Mouse (Mus musculus): Measurements from ENCODE around the gene Twist2. TPM values are rescaled to one million over a fixed set of nuclear protein-coding genes. Genes with fewer than 3 reads are reported as not detected.

The Twist2 gene
- polyA plus RNA-seq, 1 experiment from 2014 or later: 2.8 TPM

DNA sequence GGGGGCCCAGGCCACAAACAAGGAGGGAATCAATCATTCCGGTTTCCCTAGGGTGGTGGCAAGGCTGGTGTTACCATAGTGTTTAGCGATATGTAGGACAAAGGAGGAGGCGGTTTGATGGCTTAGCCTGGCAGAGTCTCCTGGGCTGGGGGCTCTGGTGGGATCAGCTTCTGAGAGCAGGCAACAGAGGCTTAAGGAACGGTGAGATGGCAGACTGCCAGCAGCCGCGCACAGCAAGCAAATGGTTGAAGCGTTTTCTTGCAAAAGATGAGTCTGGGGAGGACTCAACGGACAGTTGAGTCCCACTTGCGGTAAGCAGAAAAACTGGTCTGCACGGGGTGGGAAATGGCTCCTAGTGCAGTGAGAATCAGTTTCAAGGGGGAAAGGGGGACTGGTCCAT, 19.3 kb downstream of the Twist2 start:
- no peaks in the 10 kb centered on the region for H3K36me3 ChIP-seq
- ATAC-seq (ENCODE audit: low FRiP score): no peak
- H3K27me3 ChIP-seq (replicated peaks): no peaks in the 10 kb centered on the region; the same call in 1 of the 2 replicates
- H3K4me3 ChIP-seq (replicated peaks): no peak overlapping the region
- H3K4me1 ChIP-seq: peaks cover 8% of the 10 kb centered on the region; the same call in 1 of the 2 replicates
- H3K27ac ChIP-seq (replicated peaks): no peak overlapping the region
- no peaks in the 10 kb centered on the region for H3K9me3 ChIP-seq (replicated peaks)
- WGBS: 51% methylated on average over 10 of the region's 10 CpGs
- peak overlapping the region; percentile 6; the same call in 1 of the 2 replicates for H3K4me2 ChIP-seq
- no peak overlapping the region for H3K9ac ChIP-seq (replicated peaks)

DNA sequence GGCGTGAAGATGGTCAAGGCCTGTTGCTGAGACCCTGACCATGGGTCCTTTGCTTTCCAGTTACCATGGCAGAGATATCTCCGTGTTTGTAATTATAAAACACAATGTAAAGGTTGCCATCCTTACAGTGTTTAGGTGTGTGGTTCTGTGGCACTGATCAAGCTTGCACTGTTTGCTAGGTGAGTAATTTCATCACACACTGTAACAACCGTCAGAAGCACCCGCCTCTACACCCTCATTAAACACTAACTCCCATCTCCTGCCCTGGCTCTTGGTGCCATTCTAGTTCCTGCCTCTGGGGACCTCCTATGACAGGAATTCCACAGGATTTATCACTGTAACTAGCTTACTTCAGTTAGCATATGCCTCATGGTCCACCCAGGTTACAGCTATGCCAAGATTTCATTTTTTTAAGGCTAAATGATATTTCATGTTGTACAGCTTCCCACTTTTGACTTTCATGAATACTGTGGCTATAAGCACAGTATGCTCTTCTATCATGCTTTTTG, 21.1 kb downstream of the Twist2 start:
- Histone ChIP-seq H3K4me3 (replicated peaks) (no peak overlapping the region), H3K36me3 (no peaks in the 10 kb centered on the region), H3K27me3 (replicated peaks) (no peaks in the 10 kb centered on the region; the same call in 1 of the 2 replicates), H3K4me2 (no peak overlapping the region), H3K27ac (replicated peaks) (no peak overlapping the region), H3K9me3 (replicated peaks) (no peaks in the 10 kb centered on the region), H3K9ac (replicated peaks) (no peak overlapping the region), H3K4me1 (peaks cover 8% of the 10 kb centered on the region; the same call in 1 of the 2 replicates)
- WGBS: 91% methylated on average over 4 of the region's 4 CpGs
- ATAC-seq (ENCODE audit: low FRiP score): no peak

DNA sequence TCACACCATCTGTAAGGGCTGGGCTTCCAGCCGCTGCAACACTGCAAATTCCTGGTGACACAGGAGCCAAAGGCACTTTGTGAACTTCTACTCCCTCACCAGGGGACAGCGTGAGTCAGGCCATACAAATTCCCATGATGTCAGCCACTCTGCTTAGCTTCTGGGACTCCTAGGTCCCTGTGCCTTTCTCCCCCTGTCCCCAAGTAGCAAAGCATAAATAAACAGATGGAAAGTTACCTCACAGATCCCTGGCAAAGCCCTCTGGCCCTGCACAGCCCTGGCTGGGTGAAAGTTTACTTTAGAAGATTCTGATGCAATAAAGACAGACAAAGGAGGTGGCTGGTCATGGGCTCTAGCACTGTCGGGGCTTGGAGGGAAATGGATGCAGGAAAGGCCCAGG, 22.3 kb downstream of the Twist2 start:
- no peaks in the 10 kb centered on the region; the same call in 1 of the 2 replicates for H3K27me3 ChIP-seq (replicated peaks)

DNA sequence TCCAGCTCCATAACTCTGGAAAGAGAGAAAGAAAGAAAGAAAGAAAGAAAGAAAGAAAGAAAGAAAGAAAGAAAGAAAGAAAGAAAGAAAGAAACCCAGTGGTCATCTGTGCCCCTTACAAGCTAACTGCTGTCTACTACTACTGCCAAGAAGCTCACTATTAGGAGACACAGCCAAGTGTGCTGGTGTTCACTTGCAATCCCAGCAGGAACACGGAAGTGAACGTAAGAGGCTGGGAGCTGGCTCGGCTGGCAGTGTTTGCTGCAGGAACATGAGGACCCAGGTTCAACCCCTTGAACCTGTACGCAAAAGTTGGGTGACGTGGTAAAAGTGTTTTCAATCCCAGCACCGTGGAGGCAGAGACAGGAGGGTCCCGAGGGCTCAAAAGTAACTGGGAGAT, 22.7 kb downstream of the Twist2 start:
- Histone ChIP-seq H3K4me2 (no peak overlapping the region), H3K27me3 (replicated peaks) (no peaks in the 10 kb centered on the region; the same call in 1 of the 2 replicates), H3K4me3 (replicated peaks) (no peak overlapping the region), H3K4me1 (peaks cover 8% of the 10 kb centered on the region; the same call in 1 of the 2 replicates), H3K9ac (replicated peaks) (no peak overlapping the region), H3K9me3 (replicated peaks) (no peaks in the 10 kb centered on the region), H3K27ac (replicated peaks) (no peak overlapping the region), H3K36me3 (no peaks in the 10 kb centered on the region)
- 89% methylated on average over 7 of the region's 7 CpGs for WGBS
- no peak for ATAC-seq (ENCODE audit: low FRiP score)

More for the DNA sequence above, 22.3 kb downstream of the Twist2 start:
- ATAC-seq (ENCODE audit: low FRiP score): no peak
- no peaks in the 10 kb centered on the region for H3K36me3 ChIP-seq
- no peak overlapping the region for H3K27ac ChIP-seq (replicated peaks)
- no peaks in the 10 kb centered on the region for H3K9me3 ChIP-seq (replicated peaks)
- H3K9ac ChIP-seq (replicated peaks): no peak overlapping the region
- no peak overlapping the region for H3K4me2 ChIP-seq
- WGBS: 69% methylated on average over 3 of the region's 3 CpGs
- no peak overlapping the region for H3K4me3 ChIP-seq (replicated peaks)
- peaks cover 8% of the 10 kb centered on the region; the same call in 1 of the 2 replicates for H3K4me1 ChIP-seq

DNA sequence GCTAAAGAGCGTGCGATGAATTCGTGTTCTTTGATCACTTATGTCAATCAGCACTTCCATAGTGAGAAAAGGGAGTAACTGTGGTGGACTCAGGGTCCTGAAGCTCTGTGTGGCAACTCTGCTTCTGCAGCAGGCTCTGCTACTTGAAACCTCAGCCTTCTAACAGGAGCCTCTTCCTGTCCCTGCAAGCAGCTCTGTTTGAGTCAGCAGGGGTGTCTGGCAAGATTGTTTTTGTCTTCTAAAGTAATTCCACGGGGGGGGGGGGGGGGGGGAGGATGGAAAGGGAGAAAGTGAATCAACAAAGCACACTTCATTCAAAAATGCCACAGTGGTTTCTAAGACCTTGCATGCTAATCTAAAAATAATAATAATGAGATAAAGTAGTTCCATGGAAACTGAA, 24.0 kb downstream of the Twist2 start:
- 60% methylated on average over 4 of the region's 4 CpGs for WGBS
- no peak overlapping the region for H3K4me3 ChIP-seq (replicated peaks)
- no peak overlapping the region for H3K4me2 ChIP-seq
- peaks cover 7% of the 10 kb centered on the region for H3K4me1 ChIP-seq
- no peaks in the 10 kb centered on the region for H3K9me3 ChIP-seq (replicated peaks)
- H3K36me3 ChIP-seq: no peaks in the 10 kb centered on the region
- ATAC-seq (ENCODE audit: low FRiP score): no peak
- no peak overlapping the region for H3K27ac ChIP-seq (replicated peaks)
- no peaks in the 10 kb centered on the region for H3K27me3 ChIP-seq (replicated peaks)
- no peak overlapping the region for H3K9ac ChIP-seq (replicated peaks)

DNA sequence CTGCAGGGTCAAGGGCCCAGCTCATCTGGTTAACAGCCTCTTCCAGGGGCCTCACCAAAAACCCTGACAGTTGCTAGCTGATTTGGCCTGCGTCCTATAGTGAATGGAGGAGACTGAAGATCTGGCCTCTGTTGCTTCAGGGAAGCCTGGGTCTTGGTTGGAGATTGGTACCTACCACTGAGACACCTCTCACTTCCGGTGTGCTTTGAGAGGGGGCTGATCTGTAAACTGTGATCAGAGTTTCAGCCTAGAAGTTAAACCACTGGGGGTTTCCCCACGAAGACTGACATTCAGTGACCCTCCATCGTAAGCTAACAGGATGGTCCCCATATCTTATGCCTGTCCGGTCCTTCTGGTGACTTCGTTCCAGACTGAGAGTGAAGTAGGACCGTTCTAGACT, 30.7 kb downstream of the Twist2 start:
- no peak for ATAC-seq (ENCODE audit: low FRiP score)
- Histone ChIP-seq H3K36me3 (no peaks in the 10 kb centered on the region), H3K9me3 (replicated peaks) (no peaks in the 10 kb centered on the region), H3K27ac (replicated peaks) (no peak overlapping the region), H3K4me3 (replicated peaks) (no peak overlapping the region), H3K4me2 (no peak overlapping the region), H3K4me1 (peaks cover 6% of the 10 kb centered on the region; the same call in 1 of the 2 replicates), H3K9ac (replicated peaks) (no peak overlapping the region), H3K27me3 (replicated peaks) (no peaks in the 10 kb centered on the region)
- 90% methylated on average over 7 of the region's 7 CpGs for WGBS

DNA sequence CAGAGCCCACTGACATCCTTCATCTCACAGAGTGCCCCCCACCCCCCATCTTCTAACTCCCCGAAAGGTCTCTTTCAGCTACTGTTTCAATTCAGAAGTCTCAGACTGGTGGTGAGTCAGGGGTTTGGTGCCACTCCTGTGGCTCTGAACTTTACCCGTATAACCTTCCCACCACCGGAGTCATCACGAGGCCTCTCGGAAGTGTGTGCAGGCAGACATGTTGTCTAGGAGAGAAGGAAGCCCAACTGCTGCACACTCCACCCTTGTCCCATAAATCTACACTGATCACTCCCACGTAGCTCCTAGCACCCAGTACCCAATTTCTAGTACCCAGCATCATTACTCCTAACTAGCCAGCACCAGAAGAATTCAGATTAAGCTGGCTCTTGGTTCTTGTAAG, 38.3 kb downstream of the Twist2 start:
- WGBS: 78% methylated on average over 6 of the region's 6 CpGs
- H3K9me3 ChIP-seq (replicated peaks): no peaks in the 10 kb centered on the region
- peaks cover 29% of the 10 kb centered on the region for H3K4me1 ChIP-seq
- no peak overlapping the region for H3K4me2 ChIP-seq
- H3K9ac ChIP-seq (replicated peaks): no peak overlapping the region
- H3K27ac ChIP-seq (replicated peaks): 0 out of 2 replicates have a peak overlapping the region, but pooled peaks have one; percentile 18
- H3K36me3 ChIP-seq: no peaks in the 10 kb centered on the region
- H3K27me3 ChIP-seq (replicated peaks): no peaks in the 10 kb centered on the region
- H3K4me3 ChIP-seq (replicated peaks): no peak overlapping the region
- ATAC-seq (ENCODE audit: low FRiP score): no peak

DNA sequence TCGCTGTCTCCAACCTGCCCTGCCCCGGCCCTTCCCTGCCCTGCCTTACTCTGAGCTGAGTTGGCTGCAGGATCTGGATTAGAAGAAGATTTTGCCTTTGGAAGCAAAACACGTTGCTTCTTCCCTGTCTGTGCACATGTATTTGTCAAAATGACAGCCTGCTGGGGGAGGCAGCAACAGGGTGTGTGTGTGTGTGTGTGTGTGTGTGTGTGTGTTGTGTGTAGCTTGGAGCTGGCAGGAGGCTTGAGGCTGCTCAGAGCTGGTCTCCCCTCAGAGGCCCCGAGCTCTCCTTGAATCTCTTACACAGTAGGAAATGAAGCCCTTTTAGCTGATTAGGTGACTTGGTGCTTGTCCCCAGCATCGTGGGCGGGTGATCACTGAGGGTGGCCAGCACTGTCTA, 38.7 kb downstream of the Twist2 start:
- H3K27me3 ChIP-seq (replicated peaks): no peaks in the 10 kb centered on the region
- no peak overlapping the region for H3K4me2 ChIP-seq
- WGBS: 77% methylated on average over 6 of the region's 6 CpGs
- H3K9me3 ChIP-seq (replicated peaks): no peaks in the 10 kb centered on the region
- H3K9ac ChIP-seq (replicated peaks): no peak overlapping the region
- no peaks in the 10 kb centered on the region for H3K36me3 ChIP-seq
- H3K27ac ChIP-seq (replicated peaks): 0 out of 2 replicates have a peak overlapping the region, but pooled peaks have one; percentile 18
- no peak overlapping the region for H3K4me3 ChIP-seq (replicated peaks)
- H3K4me1 ChIP-seq: peaks cover 32% of the 10 kb centered on the region
- no peak for ATAC-seq (ENCODE audit: low FRiP score)

DNA sequence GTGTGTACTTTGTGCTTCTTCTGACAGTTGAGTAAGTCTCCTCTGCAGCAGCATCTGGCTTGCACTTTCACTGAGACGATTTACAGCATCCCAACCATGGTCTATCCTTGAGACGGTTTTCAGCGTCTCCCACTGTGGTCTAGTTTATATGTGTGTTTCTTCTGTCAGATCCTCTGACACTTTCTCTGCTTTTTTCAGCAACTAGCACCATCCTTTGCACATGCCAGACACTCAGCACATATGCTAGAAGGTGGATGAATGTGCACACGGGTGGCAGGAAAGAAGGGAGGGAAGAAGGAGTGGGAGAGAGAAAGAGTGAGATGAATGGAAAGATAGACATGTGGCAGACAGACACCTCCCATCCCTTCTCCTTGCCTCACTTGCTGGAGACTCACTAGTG, 43.0 kb downstream of the Twist2 start:
- H3K27ac ChIP-seq (replicated peaks): no peak overlapping the region
- peaks cover 14% of the 10 kb centered on the region for H3K4me1 ChIP-seq
- no peaks in the 10 kb centered on the region for H3K27me3 ChIP-seq (replicated peaks)
- no peak for ATAC-seq (ENCODE audit: low FRiP score)
- H3K4me2 ChIP-seq: no peak overlapping the region
- H3K9ac ChIP-seq (replicated peaks): no peak overlapping the region
- no peaks in the 10 kb centered on the region for H3K9me3 ChIP-seq (replicated peaks)
- no peak overlapping the region for H3K4me3 ChIP-seq (replicated peaks)
- WGBS: 82% methylated on average over 4 of the region's 4 CpGs
- no peaks in the 10 kb centered on the region for H3K36me3 ChIP-seq

DNA sequence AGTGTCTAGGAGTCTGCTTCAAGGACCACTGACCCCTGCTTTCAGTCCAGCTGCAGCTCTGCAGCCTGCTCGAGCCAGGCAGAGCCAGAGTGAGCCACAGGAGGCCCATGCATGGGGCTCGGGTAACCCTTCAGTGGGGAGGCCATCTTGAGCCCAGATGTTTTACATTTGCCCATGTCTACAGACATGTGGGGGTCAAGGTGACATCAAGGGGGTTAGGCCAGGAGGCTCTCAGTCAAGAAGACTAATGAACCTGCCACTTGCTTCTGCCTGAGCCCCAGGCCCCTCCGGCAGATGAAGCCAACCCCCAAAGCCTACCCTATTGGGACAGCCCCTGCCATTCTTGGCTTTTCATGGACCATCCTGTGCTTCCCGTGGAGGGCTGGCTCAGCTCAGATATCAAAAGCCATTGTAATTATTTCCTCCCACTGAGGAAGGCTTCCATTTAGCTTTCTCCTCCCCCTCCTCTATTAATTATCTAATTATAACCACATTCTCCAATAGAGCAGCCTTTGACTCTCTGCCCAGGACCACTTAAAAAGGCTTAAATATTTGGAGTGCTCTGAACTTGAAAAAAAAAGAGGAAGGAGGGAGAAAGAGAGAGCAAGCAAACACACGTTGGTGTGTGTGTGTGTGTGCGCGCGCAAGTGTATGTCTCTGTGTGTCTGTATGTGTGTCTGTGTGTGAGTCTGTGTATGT, 43.6 kb downstream of the Twist2 start:
- H3K4me2 ChIP-seq: no peak overlapping the region
- ATAC-seq (ENCODE audit: low FRiP score): no peak
- peaks cover 8% of the 10 kb centered on the region for H3K4me1 ChIP-seq
- 57% methylated on average over 8 of the region's 8 CpGs for WGBS
- H3K4me3 ChIP-seq (replicated peaks): no peak overlapping the region
- H3K27me3 ChIP-seq (replicated peaks): no peaks in the 10 kb centered on the region
- no peaks in the 10 kb centered on the region for H3K36me3 ChIP-seq
- H3K9ac ChIP-seq (replicated peaks): no peak overlapping the region
- H3K27ac ChIP-seq (replicated peaks): no peak overlapping the region
- H3K9me3 ChIP-seq (replicated peaks): no peaks in the 10 kb centered on the region

DNA sequence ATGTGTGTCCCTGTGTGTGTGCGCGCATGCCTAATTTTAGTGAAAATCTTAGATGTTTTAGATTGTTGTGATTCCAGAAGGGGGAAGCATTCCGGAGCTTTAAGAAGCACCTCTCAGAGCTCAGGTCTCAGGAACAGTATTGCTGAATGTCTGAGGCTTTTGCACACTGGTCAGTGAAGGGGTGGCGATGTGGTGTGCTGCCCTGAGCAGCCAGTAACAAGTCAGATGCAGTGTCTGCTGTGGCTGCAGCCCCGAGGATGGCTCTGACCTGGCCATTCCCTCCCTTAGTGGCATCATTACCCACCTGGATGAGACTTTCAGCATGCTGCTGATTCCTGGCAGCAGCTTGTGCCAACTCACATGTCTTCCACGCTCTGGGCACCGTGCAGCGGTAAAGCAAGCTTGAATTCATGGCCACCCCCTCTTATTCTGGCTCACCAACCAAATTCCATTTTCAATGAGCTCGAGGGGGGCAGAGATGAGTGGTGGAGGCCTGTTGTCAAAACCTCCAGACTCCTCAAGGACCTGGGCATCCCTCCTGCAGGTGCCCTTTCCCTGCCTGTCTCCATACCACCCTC, 44.2 kb downstream of the Twist2 start:
- no peak overlapping the region for H3K4me2 ChIP-seq
- ATAC-seq (ENCODE audit: low FRiP score): no peak
- H3K4me1 ChIP-seq: 0 out of 2 replicates have a peak, but pooled peaks cover 4% of the 10 kb centered on the region
- H3K9ac ChIP-seq (replicated peaks): no peak overlapping the region
- H3K9me3 ChIP-seq (replicated peaks): no peaks in the 10 kb centered on the region
- no peaks in the 10 kb centered on the region for H3K27me3 ChIP-seq (replicated peaks)
- WGBS: 81% methylated on average over 9 of the region's 9 CpGs
- H3K4me3 ChIP-seq (replicated peaks): no peak overlapping the region
- H3K36me3 ChIP-seq: no peaks in the 10 kb centered on the region
- H3K27ac ChIP-seq (replicated peaks): no peak overlapping the region

DNA sequence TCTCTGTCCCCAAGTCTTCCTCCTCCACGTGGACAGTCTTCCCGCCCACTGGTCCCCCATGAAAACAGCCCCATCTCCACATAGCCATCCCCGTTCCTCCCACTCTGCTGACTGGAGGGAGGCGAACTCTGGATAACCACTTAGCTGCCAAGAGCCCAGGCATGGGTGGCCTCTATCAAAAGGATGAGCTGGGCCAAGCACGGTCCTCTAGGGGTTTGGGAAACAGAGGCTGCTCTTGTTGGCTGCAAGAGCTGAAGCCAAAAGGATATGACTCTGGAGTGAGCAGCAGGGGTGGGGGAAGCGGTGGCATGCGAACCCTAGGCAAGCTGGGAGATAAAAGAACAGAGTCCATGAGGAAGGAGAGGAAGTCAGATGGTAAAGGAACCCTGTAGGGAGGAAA, 50.0 kb downstream of the Twist2 start:
- 84% methylated on average over 7 of the region's 7 CpGs for WGBS
- ATAC-seq (ENCODE audit: low FRiP score): no peak

More for the DNA sequence above, 50.0 kb downstream of the Twist2 start:
- Histone ChIP-seq H3K36me3 (no peaks in the 10 kb centered on the region), H3K9ac (replicated peaks) (no peak overlapping the region), H3K27ac (replicated peaks) (no peak overlapping the region), H3K4me3 (replicated peaks) (no peak overlapping the region), H3K27me3 (replicated peaks) (no peaks in the 10 kb centered on the region), H3K4me2 (no peak overlapping the region), H3K4me1 (no peaks in the 10 kb centered on the region), H3K9me3 (replicated peaks) (no peaks in the 10 kb centered on the region)
